Mouse (Mus musculus) spleen, postnatal 36 days (tissue): ENCODE results near the gene Hist1h2ae.
A peak's percentile ranks its signal among the peaks of the same experiment; 100 is the strongest.
"Not testable (repeated sequence)": the region's sequence is repeated elsewhere in the genome, so short reads cannot be mapped to it uniquely, and the experiment has no call there.

Experiments used
- DNase-seq, 2 experiments: peaks; one replicate each; pipeline ENCODE4 v3.0.0; 2022; ENCODE audit warnings: low spot score in 2 of 2, mixed read lengths in 1 of 2

Gene Hist1h2ae

DNA sequence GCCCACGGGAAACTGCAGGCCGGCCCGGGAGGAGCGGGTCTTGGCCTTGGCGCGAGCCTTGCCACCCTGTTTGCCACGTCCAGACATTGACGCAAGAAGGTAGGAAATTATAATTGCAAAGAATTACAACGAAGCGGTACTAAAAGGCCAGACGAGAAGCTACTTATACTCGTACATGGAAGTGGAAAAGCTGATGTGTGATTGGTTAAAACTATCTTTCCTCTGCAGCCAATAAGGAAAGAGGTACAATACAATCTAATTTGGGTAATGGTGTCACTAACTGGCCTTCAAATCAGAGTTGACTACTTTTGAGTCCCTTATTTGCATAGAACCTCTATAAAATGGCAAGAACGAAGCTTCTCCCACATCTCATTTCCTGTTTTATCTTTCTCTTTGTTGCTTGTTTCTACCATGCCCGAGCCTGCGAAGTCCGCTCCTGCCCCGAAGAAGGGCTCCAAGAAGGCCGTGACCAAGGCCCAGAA, at the start of gene Hist1h2ae, which contains the start of gene Hist1h2bg:
Gene Hist1h2ae (minus strand): TSS at position 199 of the 482 bp plus-strand sequence.
Gene Hist1h2bg (plus strand): TSS at position 375 of the 482 bp plus-strand sequence.
- peak; percentile 80 to 88 for DNase-seq

DNA sequence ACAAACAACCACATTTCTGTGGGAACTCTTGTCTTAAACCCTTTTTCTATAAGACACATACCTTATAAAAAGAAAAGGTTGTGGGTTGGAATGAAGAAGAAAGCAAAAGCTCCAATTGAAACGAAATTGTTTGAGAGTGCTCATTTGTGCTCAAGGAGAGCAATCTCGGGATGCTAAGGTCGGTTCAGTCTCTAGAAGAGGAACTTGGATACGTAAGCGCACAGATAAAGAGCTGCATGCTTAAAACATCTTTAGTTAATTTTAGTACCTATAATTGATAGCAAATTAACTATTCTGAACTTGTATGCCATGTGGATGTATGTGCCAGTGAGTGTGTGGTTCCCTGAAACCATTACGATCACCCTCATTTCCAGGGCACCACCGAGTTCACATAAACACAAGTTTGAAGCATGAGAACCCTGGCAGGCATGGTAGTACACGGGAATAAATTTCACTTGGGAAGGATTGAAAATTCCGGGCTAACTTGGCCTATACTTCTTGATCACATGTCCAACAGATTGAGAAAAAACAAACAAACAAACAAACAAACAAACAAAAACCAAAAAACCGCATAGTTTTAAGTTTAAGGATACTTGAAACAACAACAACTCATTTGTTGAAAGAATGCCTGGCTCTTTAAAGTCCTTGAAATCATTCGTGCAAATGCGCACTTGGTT, 49.2 kb upstream of the Hist1h2ae start:
- DNase-seq: no peak

DNA sequence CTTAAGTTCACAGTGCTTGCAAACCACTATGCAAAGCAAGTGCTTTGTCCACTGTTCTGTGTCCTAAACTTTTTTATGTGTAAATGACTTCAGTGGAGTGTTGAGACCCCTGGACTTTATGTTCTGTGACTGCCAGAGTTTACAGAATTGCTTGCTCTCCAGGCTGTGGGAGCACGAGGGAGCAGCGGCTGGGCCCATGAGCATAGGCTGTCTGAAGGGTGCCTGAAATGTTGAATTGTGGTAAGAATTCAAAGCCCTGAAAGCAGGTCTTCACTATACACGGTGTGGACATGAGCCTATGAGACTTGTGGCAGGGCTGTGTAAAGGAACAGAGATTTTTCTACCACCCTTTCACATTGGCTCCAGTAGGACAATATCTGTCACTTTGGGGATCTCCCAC, 40.6 kb upstream of the Hist1h2ae start:
- DNase-seq: no peak

DNA sequence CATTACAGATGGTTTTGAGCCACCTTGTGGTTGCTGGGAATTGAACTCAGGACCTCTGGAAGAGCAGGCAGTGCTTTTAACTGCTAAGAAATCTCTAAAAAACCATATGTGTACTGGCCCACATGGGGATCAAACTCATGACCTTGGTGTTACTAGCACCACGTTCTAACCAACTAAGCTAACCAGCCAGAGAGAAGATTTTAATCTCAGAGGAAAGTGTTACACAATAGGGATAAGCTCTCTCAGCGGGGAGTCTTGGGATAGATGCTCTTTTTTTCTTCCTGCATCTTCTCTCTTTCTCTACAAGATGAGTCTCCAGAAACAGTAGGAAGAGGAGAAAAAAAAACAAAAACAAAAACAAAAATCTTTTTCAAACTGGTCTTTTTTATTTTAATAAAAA, 39.4 kb upstream of the Hist1h2ae start:
- no peak for DNase-seq

DNA sequence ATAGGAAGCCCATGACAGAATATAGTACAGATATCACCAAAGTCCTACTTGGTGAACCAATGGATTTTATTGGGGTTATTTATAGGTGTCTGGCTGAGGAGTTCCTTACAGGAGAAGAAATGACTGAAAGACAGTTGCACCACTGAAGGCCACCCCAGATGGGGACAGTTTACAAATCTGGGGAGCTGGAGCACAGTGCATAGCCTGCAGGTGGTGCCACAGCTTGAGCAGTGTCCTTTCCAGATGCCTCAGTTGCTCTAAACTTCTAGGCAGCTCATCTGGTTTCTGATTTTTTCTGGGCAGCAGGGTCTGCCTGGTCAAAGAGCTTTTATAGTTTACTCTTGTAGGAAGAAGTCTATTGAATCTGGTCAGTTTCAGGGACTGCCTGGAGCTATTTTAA, 38.8 kb upstream of the Hist1h2ae start:
- DNase-seq: no peak

DNA sequence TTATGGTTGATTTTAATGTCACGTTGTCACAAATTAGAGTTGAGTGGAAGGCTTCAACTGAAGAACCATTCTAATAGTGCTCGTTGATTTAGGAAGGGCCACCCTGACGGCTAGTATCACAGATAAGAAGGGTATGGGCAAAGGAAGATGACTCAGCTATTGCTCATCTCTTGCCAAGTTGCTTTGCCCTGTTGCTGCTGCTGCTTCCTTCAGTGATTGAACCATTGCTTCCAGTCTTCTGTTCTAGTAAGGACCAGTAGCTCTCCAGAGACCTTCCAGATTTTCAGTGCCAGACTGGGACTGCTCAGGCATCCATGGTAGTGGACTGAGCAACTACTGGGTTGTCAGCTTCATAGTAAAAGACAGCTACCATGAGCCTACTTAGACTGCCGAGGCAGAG, 38.2 kb upstream of the Hist1h2ae start:
- peak in 1 of 2 experiments; percentile 41 for DNase-seq

DNA sequence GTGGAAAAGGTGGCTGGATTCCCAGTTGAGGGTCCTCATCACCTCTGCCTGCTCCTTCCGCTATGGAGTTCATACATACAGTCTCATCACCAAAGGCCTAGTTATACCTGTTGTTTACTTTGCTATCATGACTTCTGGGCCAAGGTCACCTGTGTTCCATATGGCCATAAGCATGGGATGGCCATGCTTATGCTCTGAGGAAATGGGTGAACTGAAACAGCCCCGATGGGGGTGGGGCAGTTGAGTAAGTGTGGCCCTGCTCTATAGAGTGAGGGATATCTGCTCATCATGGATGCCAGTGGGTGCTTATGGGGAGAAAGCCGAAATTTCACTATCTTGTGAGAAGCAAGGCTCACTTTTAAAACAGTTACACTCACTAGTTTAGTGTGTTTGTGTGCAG, 34.0 kb upstream of the Hist1h2ae start:
- DNase-seq: no peak

DNA sequence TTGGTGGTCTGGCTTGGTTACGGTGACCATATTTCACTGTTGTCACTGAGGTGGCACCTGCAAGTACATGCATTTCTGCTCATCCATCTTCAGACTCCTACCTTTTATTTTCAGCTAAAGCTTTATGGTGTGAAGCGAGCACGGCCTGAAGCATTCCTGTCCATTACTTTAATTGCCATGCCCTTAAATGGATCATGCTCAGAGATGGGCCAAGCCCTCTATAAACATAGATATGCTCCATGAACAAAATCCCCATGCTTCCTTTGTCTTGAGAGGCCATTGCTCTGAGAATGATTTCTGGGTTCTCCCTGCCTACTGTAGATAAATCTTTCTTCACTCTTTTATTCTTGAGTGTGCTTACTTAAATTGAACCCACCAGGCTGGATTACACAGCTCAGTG, 33.4 kb upstream of the Hist1h2ae start:
- no peak for DNase-seq

DNA sequence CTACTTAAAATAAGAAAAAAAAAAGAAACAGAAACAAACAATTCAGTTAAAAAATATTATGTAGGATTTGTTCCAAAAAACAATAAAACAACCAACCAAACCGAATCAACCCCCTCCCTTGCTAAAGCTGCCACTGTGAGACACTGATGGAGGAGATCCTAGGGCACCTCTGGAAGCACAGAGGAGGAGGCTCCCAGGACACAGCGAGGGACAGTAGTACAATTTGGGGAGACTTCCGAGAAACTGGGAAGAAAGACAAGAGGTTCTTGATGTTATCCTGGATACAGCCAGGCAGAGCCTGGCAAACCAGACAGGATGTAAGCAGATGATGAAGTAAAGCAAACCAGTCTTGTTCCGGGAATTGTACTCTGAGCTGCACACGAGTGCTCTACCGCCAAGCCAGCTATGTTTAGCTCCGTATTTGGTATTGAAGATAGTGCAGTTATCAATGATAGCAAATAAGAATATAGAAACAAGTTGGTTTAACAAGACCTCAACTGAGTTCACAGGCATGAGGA, 32.2 kb upstream of the Hist1h2ae start:
- DNase-seq: no peak

DNA sequence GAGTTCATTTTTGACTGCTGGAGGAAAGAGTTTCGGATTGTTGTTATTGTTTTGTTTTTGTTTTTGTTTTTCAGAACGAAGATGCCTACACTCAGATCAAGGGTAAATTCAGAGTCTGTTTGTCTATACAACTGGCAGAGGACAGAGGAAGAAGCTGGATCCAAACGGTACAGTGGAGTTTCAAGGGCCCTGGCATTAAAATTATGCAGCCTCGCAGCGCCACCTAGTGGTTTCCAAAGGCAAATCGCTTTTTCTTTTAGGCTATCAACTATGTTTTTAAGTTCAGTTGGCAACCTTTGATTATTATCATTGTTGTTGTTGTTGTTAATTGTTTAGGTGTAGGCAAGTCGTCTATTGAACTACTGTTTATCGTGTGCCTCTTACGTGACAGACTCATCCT, 26.9 kb upstream of the Hist1h2ae start:
- peak; percentile 64 to 77 for DNase-seq

DNA sequence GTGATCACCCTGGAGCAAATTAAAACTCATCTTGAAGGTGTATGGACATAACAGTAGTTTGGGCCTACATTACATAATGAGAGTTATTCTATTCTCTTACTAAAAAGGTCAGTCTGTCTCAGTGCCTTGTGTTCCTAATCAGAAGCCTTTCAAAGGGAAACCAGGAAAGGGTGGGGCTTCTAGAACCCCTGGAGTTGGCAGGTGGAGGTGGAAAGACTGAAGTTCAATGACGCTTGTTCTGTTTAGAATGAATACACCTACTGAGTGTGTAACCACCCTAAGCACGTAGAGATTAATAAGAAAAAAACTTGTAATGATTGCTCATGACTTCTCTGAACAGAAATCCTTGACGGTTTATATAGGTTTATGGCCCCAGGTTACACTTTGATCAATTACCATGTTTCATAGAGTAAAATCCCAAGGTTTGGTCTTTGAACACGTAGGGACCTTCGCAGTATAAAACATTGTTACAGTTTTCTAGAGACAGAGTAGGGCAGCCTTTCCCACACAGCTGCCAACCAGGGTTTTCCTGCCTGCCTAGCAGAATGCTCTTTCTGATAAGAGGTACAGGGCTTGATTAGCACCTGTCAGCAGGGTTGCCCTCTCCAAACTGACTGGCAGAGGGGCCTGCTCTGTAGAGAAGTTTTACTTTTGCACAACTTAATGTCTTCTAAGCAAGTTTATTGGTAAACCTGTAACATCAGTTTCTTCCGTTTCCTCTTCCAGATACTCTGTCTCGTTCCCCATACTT, 24.8 kb upstream of the Hist1h2ae start:
- peak; percentile 31 to 61 for DNase-seq

DNA sequence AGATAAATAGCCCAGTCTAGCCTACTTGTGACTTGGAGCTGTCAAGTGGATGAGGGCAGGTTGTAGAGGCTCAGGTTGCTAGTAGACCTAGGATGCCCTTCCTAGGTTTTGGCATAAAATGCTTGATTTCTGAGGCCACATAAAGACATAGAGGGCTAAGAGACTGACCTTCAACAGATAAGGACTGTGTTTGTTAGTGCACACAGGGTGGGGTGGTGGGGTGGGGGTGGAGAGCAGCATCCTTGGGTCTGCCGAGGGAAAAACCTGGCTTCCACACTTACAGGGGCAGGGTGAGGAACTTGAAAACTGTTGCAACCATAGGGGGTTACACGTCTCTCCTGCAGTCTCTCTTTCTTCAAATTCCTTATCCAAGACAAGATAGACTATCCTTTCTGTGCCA, 24.2 kb upstream of the Hist1h2ae start:
- no peak for DNase-seq

DNA sequence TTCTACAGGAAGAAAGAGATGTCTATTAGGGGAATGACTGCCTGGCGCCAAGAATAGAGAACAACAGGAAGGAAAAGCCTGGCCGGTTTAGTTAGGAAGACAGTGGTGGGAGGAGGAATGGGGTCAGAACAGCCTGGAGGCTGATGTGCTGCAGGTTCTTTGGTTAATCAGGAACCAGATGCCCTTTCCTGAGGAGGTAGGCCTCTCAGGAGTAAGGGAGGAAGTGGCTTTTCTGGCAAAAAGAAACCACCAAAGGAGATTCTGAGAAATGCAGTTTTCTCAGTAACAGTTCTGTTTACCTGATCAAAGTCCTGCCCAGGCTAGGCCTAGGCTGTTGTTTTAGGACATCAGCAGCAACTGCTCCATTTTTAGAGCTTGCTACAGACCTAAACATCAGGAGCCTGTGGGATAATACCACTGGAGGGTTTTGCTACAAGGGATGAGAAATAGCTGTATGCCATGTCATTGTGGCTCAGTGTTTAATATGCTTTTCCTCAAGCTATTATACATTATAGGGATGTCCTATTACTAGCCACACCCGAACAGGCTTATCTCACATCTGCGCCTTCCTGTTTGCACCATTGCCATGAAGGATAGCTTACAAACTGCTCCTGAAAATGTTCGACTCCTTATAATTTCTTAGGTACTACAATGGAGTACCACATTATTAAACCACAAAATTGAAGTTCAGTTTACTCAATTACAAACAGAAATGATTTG, 22.2 kb upstream of the Hist1h2ae start:
- DNase-seq: no peak

DNA sequence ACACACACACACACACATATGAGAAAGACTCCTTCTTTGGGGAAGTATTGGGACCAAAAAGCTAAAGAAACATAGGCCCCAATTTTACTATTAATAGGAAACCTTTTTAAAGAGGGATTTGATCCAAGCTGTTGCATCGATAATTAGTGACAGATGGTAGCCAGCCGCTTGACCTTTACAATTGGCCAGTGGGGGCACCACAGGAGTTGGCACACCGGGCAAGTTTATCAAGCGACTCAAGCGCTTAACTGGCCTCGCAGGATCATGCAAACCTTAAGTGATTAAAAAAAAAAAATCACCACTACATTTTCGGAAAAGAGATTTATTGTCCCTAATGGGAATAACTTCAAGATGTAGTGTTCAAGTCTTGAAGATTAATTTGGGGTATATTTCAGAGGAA, 21.6 kb upstream of the Hist1h2ae start:
- DNase-seq: no peak

DNA sequence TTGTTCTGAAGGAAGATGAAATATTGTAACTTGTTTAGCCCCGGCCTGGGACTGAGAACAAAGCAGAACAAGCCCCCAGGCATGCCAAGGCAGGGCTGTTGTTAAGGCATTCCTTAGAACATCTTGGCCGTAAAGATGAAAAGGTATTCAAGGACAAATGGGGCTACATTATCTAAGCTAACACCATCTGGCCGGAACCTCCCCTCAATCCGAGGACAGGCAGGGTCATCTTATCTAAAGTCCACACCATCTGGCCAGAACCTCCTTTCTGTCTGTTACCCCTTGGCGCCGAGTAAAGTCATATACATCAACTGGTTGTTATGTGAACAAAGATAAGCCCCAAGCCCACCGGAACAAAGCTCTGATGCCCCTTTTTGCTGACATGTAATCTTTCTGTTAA, 20.9 kb upstream of the Hist1h2ae start:
- not testable (repeated sequence) for DNase-seq

DNA sequence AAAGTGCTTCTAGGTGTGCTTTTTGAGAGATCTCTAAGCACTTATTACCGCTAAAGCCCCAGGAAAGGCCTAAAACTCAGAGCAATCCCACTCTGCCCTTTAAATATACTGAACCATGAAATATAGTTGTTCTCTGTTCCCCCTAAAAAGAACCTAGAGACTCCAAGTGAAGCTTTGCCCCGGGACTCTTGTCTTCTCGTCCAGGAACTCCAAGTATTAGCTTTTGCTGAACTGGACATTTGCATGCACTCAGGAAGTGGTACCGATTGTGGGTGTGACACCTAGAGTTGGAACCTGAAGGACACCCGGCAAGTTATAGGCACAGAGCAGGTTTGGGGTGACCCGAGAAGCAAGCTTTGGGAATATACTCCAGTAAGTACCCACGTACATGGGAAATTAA, 20.2 kb upstream of the Hist1h2ae start:
- no peak for DNase-seq

DNA sequence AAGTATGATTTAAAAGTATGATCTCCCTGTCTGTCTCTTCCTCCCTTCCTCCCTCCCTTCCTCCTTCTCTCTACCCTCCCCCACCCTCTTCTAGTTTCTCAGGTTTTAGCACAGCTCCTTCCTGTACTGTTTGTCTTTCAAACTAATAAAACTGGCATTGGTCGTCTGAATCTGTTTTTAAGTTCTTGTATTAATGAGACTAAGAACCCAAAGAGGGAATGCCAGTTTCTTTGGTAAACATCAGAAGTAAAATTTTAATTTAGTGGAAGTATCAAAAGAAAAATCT, 15.9 kb upstream of the Hist1h2ae start:
- no peak for DNase-seq

DNA sequence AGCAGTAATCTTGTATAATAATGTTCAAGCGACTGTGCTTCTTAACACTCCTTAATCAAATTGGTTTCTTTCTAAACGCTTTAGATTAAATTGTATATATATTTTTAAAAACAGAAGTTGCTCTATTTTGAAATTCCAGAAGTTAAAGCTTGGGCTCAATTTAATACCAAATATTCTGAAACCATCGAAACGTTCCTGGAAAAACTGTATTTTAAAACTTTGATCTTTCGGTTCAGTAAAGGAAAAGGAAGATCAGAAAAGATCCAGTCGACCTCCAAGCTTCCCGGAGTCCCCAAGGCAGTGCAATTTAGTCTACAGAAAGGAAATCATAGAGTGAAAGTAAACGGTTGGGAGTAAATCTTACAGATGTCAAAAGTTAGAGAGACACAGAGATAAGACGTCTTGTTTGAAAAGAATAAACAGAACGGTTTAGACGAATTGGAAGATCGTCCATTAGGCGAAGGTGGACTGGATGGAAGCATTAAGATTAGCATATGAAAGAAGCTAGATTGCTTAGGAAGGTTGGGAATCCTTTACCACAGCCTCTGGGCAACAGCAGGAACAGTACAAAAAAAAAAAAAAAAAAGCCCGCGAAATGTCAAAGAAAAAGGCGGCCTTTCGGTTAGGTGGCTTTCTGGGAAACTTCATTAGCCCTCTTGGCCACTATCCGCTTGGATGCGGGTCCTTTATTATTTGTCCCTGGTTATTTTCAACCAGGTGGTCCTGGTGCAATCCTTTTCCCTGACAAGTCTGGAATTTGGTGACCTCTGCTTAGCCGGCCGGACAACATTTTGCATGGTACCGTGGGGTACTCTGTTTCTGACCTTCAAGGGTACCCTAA, 15.3 kb upstream of the Hist1h2ae start:
- DNase-seq: no peak

DNA sequence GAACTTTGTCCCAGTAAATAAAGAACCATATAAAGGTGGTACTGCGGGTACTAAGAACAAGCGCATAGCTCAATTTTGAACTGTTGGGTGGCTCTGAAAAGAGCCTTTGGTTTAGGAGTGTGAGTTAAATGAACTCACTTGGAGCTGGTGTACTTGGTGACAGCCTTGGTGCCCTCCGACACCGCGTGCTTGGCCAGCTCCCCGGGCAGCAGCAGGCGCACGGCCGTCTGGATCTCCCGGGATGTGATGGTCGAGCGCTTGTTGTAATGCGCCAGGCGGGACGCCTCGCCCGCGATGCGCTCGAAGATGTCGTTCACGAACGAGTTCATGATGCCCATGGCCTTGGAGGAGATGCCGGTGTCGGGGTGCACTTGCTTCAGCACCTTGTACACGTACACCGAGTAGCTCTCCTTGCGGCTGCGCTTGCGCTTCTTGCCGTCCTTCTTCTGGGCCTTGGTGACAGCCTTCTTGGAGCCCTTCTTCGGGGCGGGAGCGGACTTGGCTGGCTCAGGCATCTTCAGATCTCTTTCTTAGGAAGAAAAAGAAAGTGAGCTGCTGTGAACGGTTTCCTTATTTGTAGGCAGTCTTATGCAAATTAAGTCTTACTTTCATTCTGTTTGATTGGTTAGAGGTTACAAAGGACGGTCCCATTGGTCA, 14.6 kb upstream of the Hist1h2ae start:
- peak; percentile 76 to 86 for DNase-seq

DNA sequence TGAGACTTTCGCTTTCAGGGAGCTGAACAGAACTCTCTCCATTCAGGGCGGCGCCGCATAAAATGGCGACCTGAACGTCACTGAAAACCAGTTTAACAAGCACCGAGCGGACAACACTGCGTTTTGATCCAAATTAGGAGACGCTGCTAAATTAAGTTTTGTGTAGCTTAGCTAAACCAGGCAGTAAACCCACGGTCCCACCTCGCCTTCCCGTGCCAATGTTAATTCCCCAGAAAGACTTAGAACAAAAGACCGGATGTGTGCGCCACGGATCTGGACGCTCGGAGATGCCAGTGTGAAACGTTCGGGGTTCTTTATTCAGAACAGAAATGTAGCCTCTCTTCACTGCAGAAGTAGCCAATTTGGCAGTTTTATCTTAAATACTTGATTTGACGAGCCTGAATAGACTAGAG, 14.0 kb upstream of the Hist1h2ae start:
- peak; percentile 74 to 83 for DNase-seq

DNA sequence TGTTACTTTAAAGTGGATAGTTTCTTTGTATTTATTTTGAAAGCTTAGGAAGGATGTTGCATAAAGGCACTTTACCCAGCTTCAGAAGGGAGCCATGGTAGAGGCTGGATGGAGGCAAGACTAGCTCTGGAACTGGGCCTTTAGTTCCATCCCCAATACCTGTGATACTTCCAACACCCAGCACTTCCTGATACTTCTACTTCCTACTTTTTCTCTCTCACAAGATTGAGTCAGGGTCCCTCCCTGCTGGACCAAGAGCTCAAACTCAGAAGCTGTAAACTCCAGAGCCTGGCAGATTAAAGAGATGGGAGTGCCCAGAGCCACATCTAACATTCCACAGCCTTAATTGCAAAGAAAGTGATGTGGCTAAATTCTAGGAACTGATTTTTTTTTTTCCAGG, 13.3 kb upstream of the Hist1h2ae start:
- no peak for DNase-seq
